Mouse (Mus musculus) thymus, postnatal 10 days (tissue): Measurements from ENCODE around the gene Ripor3.
"Not testable (repeated sequence)": the region's sequence is repeated elsewhere in the genome, so short reads cannot be mapped to it uniquely, and the experiment has no call there.

ENCODE experiments used
- DNase-seq, 2 experiments: peaks; one replicate each; pipeline ENCODE4 v3.0.0; 2021; ENCODE audit warnings: low spot score in 2 of 2

Ripor3 gene

GRCm38 (mm10) chr2:168009936-168010668 is at the start of gene Ripor3:
Ripor3 (minus strand) TSS chr2:168010618.
- peak; percentile 16 to 71 for DNase-seq

GRCm38 (mm10) chr2:168059200-168059790 is 48.9 kb upstream of the Ripor3 start:
- no peak for DNase-seq

GRCm38 (mm10) chr2:168058488-168059199 is 48.2 kb upstream of the Ripor3 start:
- no peak for DNase-seq

GRCm38 (mm10) chr2:168057876-168058275 is 47.5 kb upstream of the Ripor3 start:
- not testable (repeated sequence) for DNase-seq

GRCm38 (mm10) chr2:168056666-168056933 is 46.2 kb upstream of the Ripor3 start:
- no peak for DNase-seq

- DNase-seq, result no peak
Observed at GRCm38 (mm10) chr2:168055910-168056665, 45.7 kb upstream of the Ripor3 start.

- DNase-seq, result no peak
Observed at GRCm38 (mm10) chr2:168054142-168054541, 43.7 kb upstream of the Ripor3 start.

- peak in 1 of 2 experiments; percentile 24 for DNase-seq
Observed at GRCm38 (mm10) chr2:168052689-168053088, 42.3 kb upstream of the Ripor3 start.

GRCm38 (mm10) chr2:168052156-168052555 is 41.7 kb upstream of the Ripor3 start:
- no peak for DNase-seq

GRCm38 (mm10) chr2:168050000-168050942 is 39.9 kb upstream of the Ripor3 start:
- no peak for DNase-seq

GRCm38 (mm10) chr2:168049002-168049635 is 38.7 kb upstream of the Ripor3 start:
- DNase-seq, result no peak

- no peak for DNase-seq
Observed at GRCm38 (mm10) chr2:168046467-168046866, 36.0 kb upstream of the Ripor3 start.

GRCm38 (mm10) chr2:168045771-168046170 is 35.4 kb upstream of the Ripor3 start:
- no peak for DNase-seq

- DNase-seq, result no peak
Observed at GRCm38 (mm10) chr2:168045357-168045756, 34.9 kb upstream of the Ripor3 start.

- no peak for DNase-seq
Observed at GRCm38 (mm10) chr2:168044681-168045287, 34.4 kb upstream of the Ripor3 start.

GRCm38 (mm10) chr2:168042019-168042418 is 31.6 kb upstream of the Ripor3 start:
- DNase-seq, result no peak

- no peak for DNase-seq
Observed at GRCm38 (mm10) chr2:168040751-168041150, 30.3 kb upstream of the Ripor3 start.

GRCm38 (mm10) chr2:168037063-168037462 is 26.6 kb upstream of the Ripor3 start:
- DNase-seq, result no peak

- DNase-seq, result no peak
Observed at GRCm38 (mm10) chr2:168035907-168036306, 25.5 kb upstream of the Ripor3 start.

- no peak for DNase-seq
Observed at GRCm38 (mm10) chr2:168033905-168034304, 23.5 kb upstream of the Ripor3 start.
